Mouse (Mus musculus) B cell, adult 2 months (primary cell): ENCODE measurements around the gene Car2.
A peak's percentile ranks its signal among the peaks of the same experiment; 100 is the strongest.

Experiments
- DNase-seq, 2 experiments: peaks; one replicate each; pipeline ENCODE4 v3.0.0; 2022

Car2 gene

GRCm38 (mm10) chr3:14886102-14887098 lies at the start of gene Car2:
Car2 (plus strand) TSS chr3:14886273.
- DNase-seq, result peak; percentile 69 to 70

- no peak for DNase-seq
These were observed 47.1 kb upstream of the Car2 start for GRCm38 (mm10) chr3:14838936-14839335.

- DNase-seq, result no peak
These were observed 46.5 kb upstream of the Car2 start for GRCm38 (mm10) chr3:14839466-14840118.

- DNase-seq, result no peak
These were observed 37.4 kb upstream of the Car2 start for GRCm38 (mm10) chr3:14848587-14849254.

GRCm38 (mm10) chr3:14853966-14854365 lies 32.1 kb upstream of the Car2 start:
- DNase-seq, result no peak

GRCm38 (mm10) chr3:14854446-14854845 lies 31.6 kb upstream of the Car2 start:
- no peak for DNase-seq

DNA sequence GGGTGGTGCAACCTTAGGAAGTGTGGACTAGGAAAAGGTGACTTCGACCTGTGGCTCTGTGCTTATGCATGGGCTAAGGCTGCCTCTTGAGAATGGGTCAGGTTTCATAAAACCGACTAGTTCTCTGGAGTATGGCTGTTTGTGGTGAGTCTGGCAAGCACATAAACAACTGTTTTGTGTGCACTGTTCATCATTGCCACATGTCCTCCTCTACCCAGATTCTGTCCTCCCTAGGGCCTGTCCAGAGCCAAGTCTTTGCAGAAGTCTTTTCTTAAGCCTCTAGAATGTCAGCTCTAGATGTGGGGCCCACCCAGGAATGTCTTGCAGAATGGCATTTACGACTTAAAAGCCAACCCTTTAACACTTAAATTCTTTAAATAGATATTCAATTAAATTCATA lies 28.2 kb upstream of the Car2 start:
- DNase-seq, result no peak

- DNase-seq, result no peak
These were observed 25.8 kb upstream of the Car2 start for GRCm38 (mm10) chr3:14860291-14860690.

- DNase-seq, result no peak
These were observed 24.9 kb upstream of the Car2 start for GRCm38 (mm10) chr3:14861165-14861564.

- no peak for DNase-seq
These were observed 24.3 kb upstream of the Car2 start for GRCm38 (mm10) chr3:14861787-14862186.

DNA sequence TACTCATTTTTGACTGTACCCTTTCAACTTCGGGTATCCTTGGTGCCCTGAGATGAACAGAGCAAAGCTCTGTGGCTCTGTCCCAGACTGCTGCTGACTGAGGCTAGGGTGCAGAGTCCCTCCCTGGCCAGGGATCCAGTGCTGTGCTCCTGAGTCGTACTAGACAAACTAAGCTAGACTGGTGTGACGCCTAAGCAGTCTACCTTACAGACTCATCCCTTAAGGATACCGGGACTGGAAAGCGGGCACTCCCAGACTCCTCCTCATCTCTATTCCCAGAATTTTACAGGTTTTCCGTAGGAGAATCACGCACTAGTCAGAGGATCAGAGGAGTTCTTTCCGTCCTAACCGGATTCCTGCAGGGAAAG lies 23.4 kb upstream of the Car2 start:
- no peak for DNase-seq

- no peak for DNase-seq
These were observed 22.9 kb upstream of the Car2 start, which contains the start of gene Car3 for GRCm38 (mm10) chr3:14863022-14863711. Car3 (plus strand) TSS chr3:14863512.

DNA sequence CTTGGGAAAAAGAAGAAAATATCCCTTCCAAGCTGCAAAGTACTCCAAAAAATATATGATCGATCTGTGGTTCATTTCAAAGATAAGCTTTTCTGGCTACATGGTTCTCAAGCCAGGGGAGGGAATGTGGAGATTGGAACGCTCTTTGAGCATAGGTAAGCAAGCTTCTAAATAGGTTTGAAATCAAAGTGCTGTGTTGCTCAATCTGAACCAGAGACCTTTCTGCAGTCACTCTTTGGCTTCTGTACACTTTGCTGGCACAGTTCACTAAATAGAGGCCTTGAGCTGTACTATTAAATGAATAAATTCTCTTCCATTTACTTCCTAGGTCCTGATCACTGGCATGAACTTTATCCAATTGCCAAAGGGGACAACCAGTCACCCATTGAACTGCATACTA lies 22.2 kb upstream of the Car2 start:
- DNase-seq, result no peak

GRCm38 (mm10) chr3:14865941-14866340 lies 20.1 kb upstream of the Car2 start:
- DNase-seq, result no peak

DNA sequence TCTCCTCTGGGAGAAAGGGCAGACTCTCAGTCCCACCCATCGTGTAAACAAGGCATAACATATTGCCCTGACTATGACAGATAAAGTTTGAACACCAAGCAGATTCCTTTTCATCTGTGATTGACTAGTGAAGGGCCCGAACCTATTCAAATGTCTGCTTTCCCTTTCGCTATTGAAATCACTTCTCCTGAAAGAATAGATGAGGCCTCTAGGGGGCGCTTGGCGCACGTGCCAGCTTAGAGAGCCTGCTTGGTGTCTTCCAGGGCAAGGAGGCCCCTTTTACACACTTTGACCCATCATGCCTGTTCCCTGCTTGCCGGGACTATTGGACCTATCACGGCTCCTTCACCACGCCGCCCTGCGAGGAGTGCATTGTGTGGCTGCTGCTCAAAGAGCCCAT lies 16.3 kb upstream of the Car2 start:
- DNase-seq, result peak; percentile 91 to 92

GRCm38 (mm10) chr3:14870528-14870927 lies 15.5 kb upstream of the Car2 start:
- DNase-seq, result no peak

- DNase-seq, result peak; percentile 43 to 46
These were observed 14.7 kb upstream of the Car2 start for GRCm38 (mm10) chr3:14871386-14871785.

GRCm38 (mm10) chr3:14874402-14875040 lies 11.6 kb upstream of the Car2 start:
- DNase-seq, result no peak

- peak; percentile 59 to 63 for DNase-seq
These were observed 9.7 kb upstream of the Car2 start for GRCm38 (mm10) chr3:14876325-14876918.

DNA sequence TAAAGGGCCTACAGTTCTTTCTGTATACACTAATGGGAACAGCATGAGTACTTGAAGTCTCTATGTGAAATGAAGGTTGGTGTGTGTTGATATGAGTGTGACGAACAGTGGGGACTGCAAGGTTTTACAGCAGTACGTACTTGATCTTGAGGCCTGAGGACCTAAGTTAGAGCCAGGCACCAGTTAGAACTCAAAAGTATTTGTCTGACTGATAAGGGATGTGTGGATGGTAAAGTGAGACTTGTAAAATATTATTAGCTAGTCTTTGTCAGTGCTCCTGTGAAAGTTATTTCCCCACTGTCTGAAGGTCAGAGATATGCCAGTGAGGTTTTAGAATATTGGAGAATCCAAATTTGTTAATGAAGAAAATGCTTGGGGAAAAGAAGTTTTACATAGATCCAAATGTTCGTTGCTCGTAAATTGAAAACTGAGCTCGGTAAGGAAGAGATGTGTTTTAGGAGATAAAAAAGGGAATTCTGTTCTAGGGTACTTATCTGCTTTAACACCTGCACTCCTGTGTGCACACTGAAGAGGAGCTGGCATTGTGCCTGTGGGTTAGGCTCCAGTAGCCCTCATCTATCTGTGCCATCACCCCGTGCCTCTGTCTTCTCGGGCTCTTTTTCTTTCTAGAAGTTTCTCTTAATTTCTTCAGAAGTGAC lies 8.7 kb upstream of the Car2 start:
- no peak for DNase-seq

DNA sequence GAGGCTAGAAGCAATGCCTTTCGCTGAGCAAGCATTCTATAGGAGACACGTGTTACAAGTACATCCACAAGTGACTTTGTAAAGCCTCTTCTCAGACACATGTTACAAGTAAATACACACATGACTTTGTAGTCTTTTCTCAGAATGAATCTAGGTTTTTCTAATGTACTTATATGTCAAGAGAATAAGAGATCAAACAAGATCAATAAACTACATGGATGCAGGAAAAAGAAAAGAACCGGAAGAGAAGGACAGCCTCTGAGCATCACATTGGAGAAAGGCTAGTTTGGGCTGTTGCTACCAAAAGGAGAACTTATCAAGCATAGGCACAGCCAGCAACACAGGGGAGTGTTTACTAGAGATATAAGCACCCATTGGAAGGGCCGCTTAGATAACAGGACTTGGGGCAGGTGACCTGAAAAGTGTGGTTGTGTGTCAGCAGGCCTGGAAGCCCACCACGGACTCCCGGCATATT lies 7.3 kb upstream of the Car2 start:
- DNase-seq, result no peak
